Mouse (Mus musculus) embryonic facial prominence, embryonic 13.5 days (tissue): ENCODE measurements around the gene Clec16a. TPM values are rescaled to one million over a fixed set of nuclear protein-coding genes. Genes with fewer than 3 reads are reported as not detected.

ENCODE experiments used
- ATAC-seq: fragments of 200-750 bp; cut with Nextera tagmentation; 2 replicates; pipeline ENCODE4 v1.8.0; 2017; ENCODE audit warnings: low read depth; ENCODE audit not compliant: insufficient number of reproducible peaks, insufficient read depth, low FRiP score, low TSS enrichment
- H3K27ac ChIP-seq: fragments of 300-500 bp; sonication (generic); 2 replicates; pipeline ENCODE4 v1.5.1; 2015; ENCODE audit warnings: moderate library complexity, mild to moderate bottlenecking, inconsistent platforms
- H3K27me3 ChIP-seq: fragments of 300-500 bp; sonication (generic); 2 replicates; pipeline ENCODE4 v1.6.1; 2015; ENCODE audit warnings: mild to moderate bottlenecking, inconsistent platforms
- H3K36me3 ChIP-seq: fragments of 300-500 bp; sonication (generic); 2 replicates; pipeline ENCODE4 v1.6.1; 2015; ENCODE audit warnings: mild to moderate bottlenecking, inconsistent platforms
- H3K4me1 ChIP-seq: fragments of 300-500 bp; sonication (generic); 2 replicates; pipeline ENCODE4 v1.6.1; 2015; ENCODE audit warnings: inconsistent platforms
- H3K4me2 ChIP-seq: fragments of 300-500 bp; sonication (generic); 2 replicates; pipeline ENCODE4 v1.6.1; 2015; ENCODE audit warnings: moderate library complexity, mild to moderate bottlenecking, inconsistent platforms
- H3K4me3 ChIP-seq: fragments of 300-500 bp; sonication (generic); 2 replicates; pipeline ENCODE4 v1.5.1; 2015; ENCODE audit warnings: mild to moderate bottlenecking, inconsistent platforms
- H3K9ac ChIP-seq: fragments of 300-500 bp; sonication (generic); 2 replicates; pipeline ENCODE4 v1.6.1; 2015; ENCODE audit warnings: mild to moderate bottlenecking, inconsistent platforms
- H3K9me3 ChIP-seq: fragments of 300-500 bp; sonication (generic); 2 replicates; pipeline ENCODE4 v1.6.1; 2016; ENCODE audit warnings: inconsistent platforms
- WGBS: fragments of 180-500 bp; shearing (Covaris S2); methylation state at CpG from one replicate; pipeline ENCODE4 v1.1.7; 2015; ENCODE audit warnings: mixed read lengths; 5-methylcytosine and 5-hydroxymethylcytosine counted together
- polyA plus RNA-seq: library from polyadenylated mRNA; unstranded; fragments of >200 nt; fragmentation: Nextera tagmentation; extraction: Ambion mirVana; gene quantifications from 2 replicates; pipeline ENCODE4 v1.2.1, GENCODE M21; 2015

The Clec16a gene
- polyA plus RNA-seq, 1 experiment from 2014 or later: 42.0 TPM

DNA sequence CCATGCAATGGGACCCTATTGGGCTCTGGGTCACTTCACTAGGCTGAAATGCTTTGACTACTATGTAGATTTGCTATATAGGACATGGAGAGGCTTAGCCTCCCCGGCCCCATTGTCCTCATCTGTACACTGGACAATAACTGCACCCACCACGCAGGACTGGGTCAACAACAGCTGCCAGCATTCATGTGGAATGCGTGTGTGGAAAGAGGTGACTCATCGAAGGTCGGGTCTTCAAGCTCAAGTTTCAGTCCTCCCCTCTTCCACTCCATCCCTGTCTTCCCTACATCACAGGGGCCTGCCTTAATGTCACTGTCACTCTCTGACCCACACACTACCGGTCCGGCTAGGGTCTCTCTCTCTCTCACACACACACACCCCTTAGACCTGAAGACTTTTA, 231.2 kb downstream of the Clec16a start:
- no peak overlapping the region for H3K27ac ChIP-seq
- H3K4me3 ChIP-seq: no peak overlapping the region
- no peaks in the 10 kb centered on the region for H3K9me3 ChIP-seq
- no peaks in the 10 kb centered on the region for H3K27me3 ChIP-seq
- WGBS: 51% methylated on average over 7 of the region's 7 CpGs
- no peaks in the 10 kb centered on the region for H3K36me3 ChIP-seq
- peaks cover 13% of the 10 kb centered on the region for H3K4me1 ChIP-seq
- no peak overlapping the region for H3K4me2 ChIP-seq
- H3K9ac ChIP-seq: no peak overlapping the region
- ATAC-seq: no peak

- WGBS: 68% methylated on average over 5 of the region's 5 CpGs
- no peak overlapping the region for H3K9ac ChIP-seq
- peaks cover 27% of the 10 kb centered on the region for H3K4me1 ChIP-seq
- no peaks in the 10 kb centered on the region for H3K27me3 ChIP-seq
- H3K4me2 ChIP-seq: no peak overlapping the region
- 0 out of 2 replicates have a peak, but pooled peaks cover 4% of the 10 kb centered on the region for H3K36me3 ChIP-seq
- no peaks in the 10 kb centered on the region for H3K9me3 ChIP-seq
- no peak overlapping the region for H3K27ac ChIP-seq
- H3K4me3 ChIP-seq: no peak overlapping the region
- no peak for ATAC-seq
Observed at GRCm38 (mm10) chr16:10777579-10778160, 232.5 kb downstream of the Clec16a start.

GRCm38 (mm10) chr16:10780631-10781120, 235.5 kb downstream of the Clec16a start:
- H3K9ac ChIP-seq: no peak overlapping the region
- no peaks in the 10 kb centered on the region for H3K9me3 ChIP-seq
- H3K4me1 ChIP-seq: peaks cover 46% of the 10 kb centered on the region
- WGBS: 53% methylated on average over 5 of the region's 5 CpGs
- H3K4me2 ChIP-seq: no peak overlapping the region; the same call in 1 of the 2 replicates
- peak overlapping the region; percentile 72 for H3K27ac ChIP-seq
- no peak overlapping the region for H3K4me3 ChIP-seq
- H3K27me3 ChIP-seq: no peaks in the 10 kb centered on the region
- ATAC-seq: no peak
- 0 out of 2 replicates have a peak, but pooled peaks cover 7% of the 10 kb centered on the region for H3K36me3 ChIP-seq

- H3K4me1 ChIP-seq: peaks cover 55% of the 10 kb centered on the region
- WGBS: 26% methylated on average over 9 of the region's 9 CpGs
- no peaks in the 10 kb centered on the region for H3K27me3 ChIP-seq
- H3K9ac ChIP-seq: peak overlapping the region; percentile 63
- peak overlapping the region; percentile 72 for H3K27ac ChIP-seq
- H3K36me3 ChIP-seq: 0 out of 2 replicates have a peak, but pooled peaks cover 7% of the 10 kb centered on the region
- ATAC-seq: no peak
- peak overlapping the region; percentile 95 for H3K4me2 ChIP-seq
- no peaks in the 10 kb centered on the region for H3K9me3 ChIP-seq
- H3K4me3 ChIP-seq: peak overlapping the region; percentile 74
Observed at GRCm38 (mm10) chr16:10781862-10782371, 236.8 kb downstream of the Clec16a start.

DNA sequence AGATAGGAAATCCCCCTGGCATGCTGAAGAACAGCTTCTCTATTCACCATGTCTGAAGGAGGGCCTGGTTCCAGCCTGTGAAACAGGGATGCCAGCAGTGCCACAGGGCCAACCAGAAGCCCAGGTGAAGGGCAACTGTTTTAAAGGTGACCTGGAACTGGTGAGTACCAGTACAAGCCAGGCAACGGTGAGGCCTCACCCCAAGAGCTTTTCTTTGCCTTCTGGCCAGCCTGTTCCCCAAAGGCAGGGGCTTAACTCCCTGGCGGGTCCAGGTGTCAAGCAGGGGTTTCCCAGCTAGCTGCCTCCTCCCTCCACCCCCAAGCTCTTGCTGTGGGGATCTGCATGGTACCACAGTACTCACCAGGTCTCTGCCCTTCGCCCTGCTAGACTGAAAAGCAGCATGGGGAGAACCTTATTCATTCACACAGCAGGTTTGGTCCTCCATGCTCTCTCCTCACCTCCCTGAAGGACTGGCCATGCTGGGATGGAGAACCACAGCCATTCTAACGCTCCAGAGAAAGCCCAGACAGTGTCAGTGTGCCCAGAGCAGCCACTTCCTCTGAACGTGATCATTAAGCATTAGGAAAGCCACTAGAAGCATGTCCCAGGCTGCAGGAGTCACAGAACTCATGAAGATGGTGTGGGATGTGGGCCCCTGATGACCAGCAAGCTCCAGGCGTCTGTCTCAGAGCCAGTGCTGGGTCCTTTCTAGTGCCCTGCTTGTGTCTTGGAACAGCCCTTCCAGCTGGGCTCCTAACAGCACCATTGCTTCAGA, 237.4 kb downstream of the Clec16a start:
- 0 out of 2 replicates have a peak, but pooled peaks cover 7% of the 10 kb centered on the region for H3K36me3 ChIP-seq
- H3K9me3 ChIP-seq: no peaks in the 10 kb centered on the region
- peak overlapping the region; percentile 63 for H3K9ac ChIP-seq
- WGBS: 44% methylated on average over 6 of the region's 6 CpGs
- no peaks in the 10 kb centered on the region for H3K27me3 ChIP-seq
- peak overlapping the region; percentile 72 for H3K27ac ChIP-seq
- peaks cover 59% of the 10 kb centered on the region for H3K4me1 ChIP-seq
- peak overlapping the region; percentile 74 for H3K4me3 ChIP-seq
- no peak for ATAC-seq
- H3K4me2 ChIP-seq: peak overlapping the region; percentile 95

DNA sequence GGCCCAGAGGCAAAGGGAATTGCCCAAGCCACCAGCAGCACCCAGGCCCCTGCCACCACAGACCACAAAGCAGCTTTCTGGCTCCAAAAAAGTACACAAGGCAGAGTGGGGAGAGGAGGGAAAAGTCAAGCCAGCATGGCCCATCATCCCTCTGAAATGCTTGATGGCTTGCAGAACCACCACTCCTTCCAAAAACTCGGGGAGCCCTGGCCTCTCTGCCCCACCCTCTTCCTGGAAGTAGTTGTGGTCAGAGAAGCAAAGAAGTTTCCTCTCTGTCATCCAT, 238.0 kb downstream of the Clec16a start:
- WGBS: 10% methylated on average over 1 of the region's 1 CpGs
- Histone ChIP-seq H3K36me3 (0 out of 2 replicates have a peak, but pooled peaks cover 7% of the 10 kb centered on the region), H3K9me3 (no peaks in the 10 kb centered on the region), H3K27ac (peak overlapping the region; percentile 60), H3K9ac (peak overlapping the region; percentile 63), H3K4me1 (peaks cover 59% of the 10 kb centered on the region), H3K4me2 (peak overlapping the region; percentile 95), H3K4me3 (peak overlapping the region; percentile 74), H3K27me3 (no peaks in the 10 kb centered on the region)
- ATAC-seq: no peak

DNA sequence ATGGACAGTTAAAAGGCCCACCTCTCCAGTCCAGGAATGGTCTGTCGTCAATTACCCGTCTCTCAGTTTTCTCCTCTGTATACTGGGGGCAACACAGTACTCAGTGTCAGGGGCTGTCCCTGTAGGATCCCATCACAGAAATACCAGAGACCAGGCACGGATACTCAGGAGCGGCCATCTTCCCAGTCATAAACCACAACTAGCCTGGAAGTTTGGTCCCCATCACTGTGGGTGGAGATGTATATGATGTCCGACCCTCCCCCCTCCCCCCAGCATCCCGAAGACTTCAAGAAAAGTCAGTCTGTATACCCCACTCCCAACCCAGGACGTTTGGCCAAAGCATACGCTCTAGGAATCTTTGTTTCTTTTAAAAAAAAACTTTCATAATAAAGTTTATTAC, 238.3 kb downstream of the Clec16a start:
- Histone ChIP-seq H3K27ac (peak overlapping the region; percentile 60; the same call in 1 of the 2 replicates), H3K36me3 (0 out of 2 replicates have a peak, but pooled peaks cover 7% of the 10 kb centered on the region), H3K4me1 (peaks cover 59% of the 10 kb centered on the region), H3K9ac (peak overlapping the region; percentile 90), H3K4me2 (peak overlapping the region; percentile 95), H3K9me3 (no peaks in the 10 kb centered on the region), H3K27me3 (no peaks in the 10 kb centered on the region), H3K4me3 (peak overlapping the region; percentile 74)
- ATAC-seq: no peak
- 54% methylated on average over 8 of the region's 8 CpGs for WGBS

- peak overlapping the region; percentile 95 for H3K4me2 ChIP-seq
- H3K9ac ChIP-seq: peak overlapping the region; percentile 90
- H3K4me1 ChIP-seq: peaks cover 59% of the 10 kb centered on the region
- no peaks in the 10 kb centered on the region for H3K27me3 ChIP-seq
- H3K27ac ChIP-seq: peak overlapping the region; percentile 99
- H3K9me3 ChIP-seq: no peaks in the 10 kb centered on the region
- ATAC-seq: no peak
- H3K4me3 ChIP-seq: peak overlapping the region; percentile 74
- WGBS: 2% methylated on average over 81 of the region's 81 CpGs
- H3K36me3 ChIP-seq: 0 out of 2 replicates have a peak, but pooled peaks cover 7% of the 10 kb centered on the region
Observed at GRCm38 (mm10) chr16:10783883-10784792, 239.0 kb downstream of the Clec16a start.

DNA sequence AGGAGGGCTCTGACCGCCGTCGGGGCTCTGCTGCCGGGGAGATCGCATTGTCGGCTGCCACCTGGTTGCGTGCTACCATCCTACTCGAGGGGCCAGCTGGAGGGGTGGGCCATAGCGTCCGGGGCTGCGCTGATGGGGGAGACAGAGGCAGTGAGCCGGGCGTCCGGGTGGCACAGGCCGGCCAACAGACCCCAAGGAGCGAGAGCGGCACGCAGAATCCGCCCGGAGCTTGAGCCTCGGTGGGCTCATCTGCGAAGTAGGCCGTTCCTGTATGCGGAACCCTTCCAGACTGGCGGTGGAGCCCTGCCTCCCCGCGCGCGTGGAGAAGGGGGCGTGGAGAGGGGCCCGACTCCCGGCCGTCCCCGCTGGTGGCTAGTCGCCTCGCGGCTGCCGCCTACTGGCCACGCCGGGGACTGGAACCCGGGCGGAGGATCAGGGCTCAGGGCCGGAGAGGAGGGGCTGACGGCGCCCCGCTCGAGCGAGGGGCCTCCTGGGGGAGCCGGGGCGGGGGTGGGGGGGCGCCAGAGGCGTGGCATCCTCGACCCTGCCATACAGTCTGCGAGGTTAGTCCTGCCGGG, 239.7 kb downstream of the Clec16a start:
- Histone ChIP-seq H3K9ac (peak overlapping the region; percentile 90), H3K36me3 (0 out of 2 replicates have a peak, but pooled peaks cover 7% of the 10 kb centered on the region), H3K27ac (peak overlapping the region; percentile 99), H3K9me3 (no peaks in the 10 kb centered on the region), H3K4me3 (peak overlapping the region; percentile 74), H3K4me2 (peak overlapping the region; percentile 95), H3K27me3 (no peaks in the 10 kb centered on the region), H3K4me1 (peaks cover 59% of the 10 kb centered on the region)
- ATAC-seq: peak; percentile 82
- under 1% methylated on average over 54 of the region's 55 CpGs for WGBS

- under 1% methylated on average over 57 of the region's 59 CpGs for WGBS
- peak; percentile 84 for ATAC-seq
Observed at GRCm38 (mm10) chr16:10785371-10786231, 240.5 kb downstream of the Clec16a start, which contains the start of gene Socs1. Socs1 (minus strand) TSS chr16:10785536.

More at GRCm38 (mm10) chr16:10785371-10786231, 240.5 kb downstream of the Clec16a start, which contains the start of gene Socs1:
- Histone ChIP-seq H3K27ac (peak within 1 kb of the TSS; percentile 99), H3K4me2 (peak within 1 kb of the TSS; percentile 95), H3K4me1 (peaks cover 53% of the 10 kb centered on the region), H3K9me3 (no peaks in the 10 kb centered on the region), H3K4me3 (peak within 1 kb of the TSS; percentile 74), H3K9ac (peak within 1 kb of the TSS; percentile 90), H3K27me3 (no peaks in the 10 kb centered on the region), H3K36me3 (0 out of 2 replicates have a peak, but pooled peaks cover 7% of the 10 kb centered on the region)
